Mouse (Mus musculus): ENCODE data around the gene Plekhh3.
"Not testable (repeated sequence)": the region's sequence is repeated elsewhere in the genome, so short reads cannot be mapped to it uniquely, and the experiment has no call there.

The Plekhh3 gene

DNA sequence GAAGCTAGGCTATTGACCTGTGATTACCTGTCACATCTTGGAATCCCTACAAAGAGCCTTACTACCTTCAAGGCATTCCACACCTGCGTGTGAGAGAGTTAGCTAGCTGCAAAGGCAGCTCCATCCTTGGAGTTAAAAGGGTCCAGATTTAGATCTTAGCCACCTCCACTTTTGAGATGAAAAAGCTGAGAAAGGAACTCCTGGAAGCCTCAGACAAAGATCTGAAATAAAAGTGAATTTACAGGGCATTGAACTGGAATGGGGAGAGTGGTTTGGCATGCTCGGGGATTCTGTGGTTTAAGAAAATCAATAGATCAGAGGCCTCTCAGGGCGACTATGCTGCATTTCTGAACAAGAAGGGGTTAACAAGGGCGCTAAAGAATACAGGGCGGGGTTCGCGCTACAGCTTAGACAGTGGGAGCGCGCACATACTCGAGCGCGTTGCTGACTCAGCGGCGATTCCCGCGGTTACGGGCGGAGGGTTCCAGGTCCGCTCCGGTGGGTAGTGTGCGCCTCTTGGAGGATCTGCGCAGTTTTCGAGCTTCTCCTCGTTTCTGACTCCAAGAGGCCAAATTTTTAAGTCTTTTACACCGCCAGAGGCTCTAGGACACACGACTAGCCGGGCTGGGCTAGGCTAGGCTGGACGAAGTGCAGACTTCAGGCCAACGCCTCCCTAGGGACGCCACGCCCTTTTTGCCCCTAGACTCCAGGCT lies 726 bp upstream of the Plekhh3 start:
- peak; percentile 73 to 81 for DNase-seq (ENCODE audit: low spot score in 2 of 2)

DNA sequence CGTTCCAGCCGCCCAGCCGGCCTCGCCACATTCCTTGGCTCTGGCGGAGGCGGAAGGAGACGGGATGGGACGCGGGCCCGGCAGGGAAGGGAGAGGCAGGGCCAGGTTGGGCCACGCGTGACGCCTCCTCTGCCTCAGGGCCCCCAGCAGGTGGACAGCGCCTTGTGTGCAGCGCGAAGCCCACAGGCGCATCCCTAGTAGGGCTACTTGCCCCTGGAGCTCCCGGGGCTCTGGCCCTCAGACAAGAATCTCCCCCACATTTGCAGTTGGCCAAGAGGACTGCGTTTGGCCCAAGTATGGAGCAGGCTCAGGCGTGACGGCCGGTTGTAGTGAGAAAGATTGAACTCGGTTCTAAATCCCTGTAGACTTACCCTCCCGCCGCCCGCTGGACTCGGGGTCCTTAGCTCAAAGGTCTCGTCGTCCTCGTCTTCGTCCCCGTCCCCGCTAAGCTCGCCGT lies 769 bp downstream of the Plekhh3 start, which contains the start of gene Cntnap1:
Gene Cntnap1 (plus strand): TSS at position 170 of the 457 bp plus-strand sequence.
- peak; percentile 71 to 72 for DNase-seq (ENCODE audit: low spot score in 2 of 2)

DNA sequence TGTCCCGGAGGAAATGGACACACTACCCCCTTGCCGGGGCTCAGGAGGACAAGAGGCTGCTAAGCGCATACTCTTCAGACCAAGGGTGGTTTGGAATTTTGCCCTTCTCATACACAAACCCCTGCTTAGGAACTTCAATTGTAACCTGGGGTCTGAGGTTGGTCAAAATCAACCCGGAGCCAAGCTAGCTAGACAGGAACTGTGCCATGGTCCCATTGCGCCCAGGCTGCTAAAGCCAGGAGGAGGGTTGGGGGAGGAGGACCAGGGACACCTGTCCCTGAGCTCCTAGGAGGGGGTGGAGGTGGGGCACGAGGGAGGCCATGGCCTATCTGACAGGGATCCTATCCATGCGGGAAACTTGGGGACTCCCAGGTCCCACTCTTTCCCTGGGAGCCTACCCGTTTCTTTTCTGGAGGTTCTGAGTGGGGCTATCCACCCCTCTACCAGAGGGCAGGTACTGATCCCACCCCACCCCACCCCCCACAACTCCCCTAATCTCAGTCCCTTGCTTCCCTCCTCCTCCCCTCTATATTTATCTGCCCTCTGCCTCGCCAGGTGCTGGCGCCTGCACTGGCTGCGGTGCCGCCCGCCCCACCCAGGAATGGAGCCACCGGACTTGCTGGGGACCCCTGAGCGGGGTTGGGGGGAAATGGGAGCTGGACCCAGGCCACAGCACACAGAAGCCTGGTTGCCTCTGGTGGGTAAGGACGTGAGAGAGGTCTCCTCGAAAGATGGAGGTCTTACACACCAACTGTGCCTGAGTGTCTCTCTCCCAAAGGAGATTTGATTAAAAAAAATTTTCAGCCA lies 1.6 kb downstream of the Plekhh3 start:
- no peak for DNase-seq (ENCODE audit: low spot score in 2 of 2)

DNA sequence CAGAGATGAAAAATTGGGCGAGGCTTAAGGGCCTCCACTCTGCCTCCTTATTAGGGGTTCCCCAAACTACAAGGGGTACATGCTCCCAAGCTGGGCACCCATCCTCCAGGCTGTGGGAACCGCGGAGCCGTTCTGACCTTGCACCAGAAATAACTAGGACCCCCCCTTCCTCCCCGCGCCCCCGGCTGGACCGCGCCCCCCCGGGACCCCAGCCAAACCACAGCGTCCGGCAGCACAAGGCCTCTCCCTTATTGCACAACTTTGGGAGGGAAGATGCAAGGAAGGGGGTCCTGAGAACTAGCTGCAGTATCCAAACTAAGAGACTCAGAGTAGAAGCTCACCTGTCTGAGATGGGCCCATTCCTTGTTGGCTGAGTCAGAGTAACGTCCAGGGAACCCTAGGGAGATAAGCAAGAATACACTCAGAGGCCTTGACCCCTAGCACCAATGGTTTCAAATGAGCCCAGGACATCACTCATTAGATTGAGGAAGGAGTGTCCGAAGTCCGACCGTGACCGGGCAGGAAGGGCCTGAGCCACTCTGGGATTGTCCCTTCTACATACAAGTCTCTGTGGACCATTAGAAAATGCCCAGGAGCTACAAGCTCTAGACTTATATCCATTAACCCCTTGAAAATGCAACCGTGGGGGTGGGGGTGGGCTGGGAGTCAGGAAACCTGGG lies 2.7 kb downstream of the Plekhh3 start:
- peak; percentile 73 to 74 for DNase-seq (ENCODE audit: low spot score in 2 of 2)

DNA sequence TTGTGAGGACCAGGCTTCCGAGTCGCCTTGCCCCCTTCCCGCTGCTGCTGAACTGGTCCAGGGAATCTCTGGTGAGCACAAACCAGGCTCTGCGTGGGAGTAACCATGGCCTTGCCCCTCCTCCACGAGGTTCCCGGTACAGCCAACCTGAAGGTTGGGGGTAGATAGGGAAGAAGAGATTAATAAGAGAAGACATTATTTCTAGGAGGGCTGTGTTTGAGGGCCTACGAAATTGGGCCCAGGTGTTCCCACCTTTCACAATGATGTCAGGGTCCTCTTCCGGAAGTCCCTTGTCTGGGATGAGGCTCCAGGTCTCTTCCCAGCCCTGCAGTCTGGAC lies 3.2 kb downstream of the Plekhh3 start:
- no peak for DNase-seq (ENCODE audit: low spot score in 2 of 2)

DNA sequence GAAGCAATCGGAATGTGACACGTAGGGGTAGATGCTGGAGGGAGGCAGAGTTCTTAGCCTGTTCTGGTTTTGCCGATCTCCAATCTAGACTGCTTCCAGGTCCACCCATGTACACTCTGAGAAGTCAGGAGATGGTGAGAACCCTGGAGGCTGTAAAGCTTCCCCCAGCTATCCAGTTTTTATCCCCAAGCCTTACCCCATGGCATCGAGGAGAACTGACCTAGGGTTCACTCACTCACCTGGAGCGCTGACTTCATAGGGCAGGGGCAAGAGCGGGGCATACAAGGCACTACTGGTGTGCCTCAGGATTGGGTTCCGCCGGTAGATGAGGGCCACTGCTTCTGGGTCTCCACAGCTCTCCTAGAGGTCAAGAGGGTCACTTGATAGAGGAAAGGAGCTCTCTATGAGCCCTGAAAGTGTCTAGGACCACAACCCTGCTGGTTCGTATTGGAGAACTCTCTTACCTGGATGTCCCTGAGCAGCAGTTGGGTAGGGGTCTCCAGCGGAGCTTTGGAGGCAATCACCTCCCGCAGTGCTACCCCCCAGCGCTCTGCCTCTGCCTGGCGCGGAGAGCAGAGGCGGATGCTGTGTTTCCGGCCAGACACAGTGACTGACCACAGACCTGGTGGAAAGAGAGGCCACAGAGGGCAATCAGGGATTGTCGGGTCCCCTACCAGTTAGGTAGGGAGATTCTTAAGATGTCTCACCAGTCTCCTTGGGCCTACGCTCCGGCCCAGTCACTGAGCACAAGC lies 3.8 kb downstream of the Plekhh3 start:
- no peak for DNase-seq (ENCODE audit: low spot score in 2 of 2)

DNA sequence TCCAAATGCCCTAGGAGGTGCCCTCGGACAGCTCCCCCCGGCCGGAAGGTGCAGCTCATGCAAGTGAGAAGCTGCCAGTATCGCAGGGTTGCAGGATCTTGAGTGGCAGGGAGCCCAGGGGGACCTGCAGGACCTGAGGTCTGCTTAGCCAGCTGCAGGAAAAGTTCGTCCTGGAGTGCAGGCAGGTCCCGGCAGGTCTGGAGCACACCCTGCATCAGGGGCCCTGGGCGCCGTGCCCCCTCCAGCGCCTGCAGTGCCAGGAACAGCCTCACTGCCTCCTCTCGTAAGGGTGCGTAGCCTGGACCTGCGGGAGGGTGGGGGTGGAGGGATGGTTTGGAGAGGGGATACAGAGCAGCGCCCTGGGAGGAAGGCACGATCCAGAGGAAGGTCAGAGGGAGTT lies 4.8 kb downstream of the Plekhh3 start:
- no peak for DNase-seq (ENCODE audit: low spot score in 2 of 2)

DNA sequence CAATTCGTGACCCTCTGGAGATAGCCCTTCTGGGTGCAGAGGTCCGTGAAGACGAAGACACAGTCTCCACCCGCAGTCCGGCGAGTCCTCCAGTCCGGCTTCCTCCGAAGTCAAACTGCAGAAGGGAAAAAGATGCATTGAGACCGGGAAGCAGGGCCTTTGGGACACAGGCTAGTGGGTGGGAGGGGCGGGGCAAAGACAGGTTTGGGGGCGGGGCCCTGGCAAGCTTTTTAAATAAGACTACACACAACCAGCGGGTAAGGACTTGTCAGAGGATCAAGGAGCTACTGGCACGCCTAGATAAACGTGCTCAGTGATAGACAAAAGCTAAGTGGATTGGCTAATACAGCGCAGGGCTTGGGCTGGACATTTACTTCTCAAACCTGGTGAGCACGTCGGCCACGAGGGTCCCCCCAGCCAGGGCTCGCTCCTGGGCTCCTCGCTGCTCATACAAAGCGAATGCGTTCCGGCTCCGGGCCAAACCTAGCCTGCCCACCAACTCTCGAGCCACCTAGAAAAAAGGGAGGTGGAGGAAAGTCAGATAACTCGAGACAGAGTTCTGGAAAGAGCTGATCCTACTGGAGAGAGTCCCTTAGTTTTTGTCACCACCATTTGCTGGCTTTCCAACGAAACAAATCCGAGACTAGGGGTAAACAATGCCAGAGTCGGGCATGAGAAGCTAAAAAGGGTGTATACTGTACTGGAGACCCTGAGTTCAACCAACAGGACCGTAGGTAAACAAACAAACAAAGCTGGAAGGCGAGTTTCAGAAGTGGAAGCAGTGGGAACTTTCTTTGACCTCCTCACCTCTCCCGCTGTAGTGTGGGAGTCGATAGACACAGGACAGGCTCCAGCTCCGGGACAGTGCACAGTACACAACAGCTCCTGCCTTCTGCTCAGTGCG lies 6.2 kb downstream of the Plekhh3 start:
- no peak for DNase-seq (ENCODE audit: low spot score in 2 of 2)

DNA sequence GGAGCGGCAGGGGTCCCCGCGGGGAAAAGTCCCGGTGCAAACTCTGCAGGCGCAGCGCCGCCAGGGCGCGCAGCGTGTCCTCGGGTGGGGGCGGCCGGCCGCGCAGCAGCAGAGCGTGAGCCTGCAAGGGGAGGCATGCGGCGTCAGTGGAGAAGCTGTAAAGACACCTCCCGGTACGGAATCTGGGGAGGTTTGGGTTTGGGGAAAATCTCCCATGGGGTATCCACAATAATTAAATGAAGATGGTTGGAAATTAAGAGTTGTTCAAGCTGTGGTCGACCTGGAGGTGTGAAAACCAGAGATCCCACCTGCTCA lies 6.8 kb downstream of the Plekhh3 start:
- no peak for DNase-seq (ENCODE audit: low spot score in 2 of 2)

DNA sequence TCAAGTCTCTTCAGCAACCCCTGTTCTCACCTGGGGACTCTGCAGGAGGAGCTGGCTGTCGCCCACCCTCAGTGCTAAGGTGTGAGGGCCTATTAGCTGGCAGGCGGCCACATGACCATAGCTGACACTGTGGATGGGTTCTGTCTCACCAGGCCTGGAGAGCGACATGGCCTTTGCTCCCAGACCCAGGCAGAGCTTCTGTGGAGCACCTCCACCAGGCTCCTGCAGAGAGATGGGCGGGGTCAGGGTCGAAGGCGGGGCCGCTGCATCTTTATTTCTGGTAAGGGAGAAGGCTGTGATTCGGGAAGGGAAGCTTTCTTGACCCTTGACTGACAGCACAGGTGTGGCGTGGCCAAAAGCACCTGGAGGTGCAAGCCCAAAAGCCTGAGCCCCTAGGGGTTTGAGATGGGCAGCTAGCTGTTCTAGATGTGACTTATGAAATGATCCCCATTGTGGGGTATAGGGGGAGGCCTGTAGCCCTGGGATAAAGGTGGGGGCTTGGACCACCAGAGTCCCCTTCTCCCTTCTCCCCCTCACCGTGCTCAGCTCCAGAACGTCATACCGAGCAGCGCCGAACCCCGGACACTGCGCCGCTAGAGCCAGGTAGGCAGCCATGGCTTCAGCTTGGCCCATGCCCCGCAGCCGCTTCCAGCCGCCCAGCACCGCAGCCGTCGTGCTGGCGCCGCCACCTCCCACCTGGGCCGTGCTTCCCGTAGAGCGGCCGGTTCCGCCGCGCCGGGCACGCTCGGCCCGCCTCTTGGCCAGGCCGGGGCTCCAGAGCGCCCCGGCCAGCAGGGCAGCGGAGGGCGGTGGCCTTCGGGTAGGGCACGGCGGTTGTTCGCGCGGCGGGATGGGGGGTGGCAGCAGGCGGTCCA lies 7.4 kb downstream of the Plekhh3 start:
- DNase-seq (ENCODE audit: low spot score in 2 of 2), result no peak

DNA sequence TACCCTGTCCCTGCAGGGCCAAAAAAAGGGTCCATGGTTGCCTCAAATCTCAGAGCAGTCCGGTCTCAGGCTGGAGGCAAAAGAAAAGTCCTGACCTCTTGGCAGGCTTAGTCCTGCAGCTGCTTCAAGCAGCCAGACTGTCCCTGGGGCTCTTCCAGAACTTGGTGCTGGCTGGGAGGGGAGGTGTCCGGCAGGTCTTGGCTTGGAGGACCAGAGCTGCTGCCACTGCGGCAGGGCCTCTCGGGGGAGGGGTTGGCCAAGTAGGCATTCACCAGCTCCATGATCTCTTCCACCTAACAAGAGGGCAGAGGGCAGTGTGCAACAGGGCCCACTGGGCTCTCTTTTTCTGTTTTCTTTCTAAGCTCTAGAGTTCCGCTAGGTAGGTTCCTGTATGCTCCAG lies 8.4 kb downstream of the Plekhh3 start:
- DNase-seq (ENCODE audit: low spot score in 2 of 2), result peak; percentile 87

DNA sequence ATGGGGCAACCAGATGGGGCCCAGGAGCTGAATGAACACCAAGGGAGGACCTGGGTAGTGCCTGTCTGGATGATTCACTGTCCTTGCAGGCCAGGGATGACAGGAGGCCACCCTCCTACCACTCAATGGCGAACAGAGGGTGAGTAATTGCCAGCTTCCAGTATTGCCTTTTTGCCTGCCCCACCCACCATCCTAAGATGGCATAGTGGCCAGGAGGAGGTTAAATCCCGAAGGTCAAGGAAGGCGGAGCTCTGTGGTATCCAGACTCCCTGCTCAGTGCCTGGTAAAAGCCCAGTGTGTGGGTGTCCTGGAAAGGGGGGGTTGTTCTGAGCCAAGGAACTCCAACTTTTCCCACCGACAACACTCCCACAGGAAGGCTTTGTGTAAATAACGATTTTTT lies 8.8 kb downstream of the Plekhh3 start:
- peak in 1 of 2 experiments; percentile 39 for DNase-seq (ENCODE audit: low spot score in 2 of 2)

DNA sequence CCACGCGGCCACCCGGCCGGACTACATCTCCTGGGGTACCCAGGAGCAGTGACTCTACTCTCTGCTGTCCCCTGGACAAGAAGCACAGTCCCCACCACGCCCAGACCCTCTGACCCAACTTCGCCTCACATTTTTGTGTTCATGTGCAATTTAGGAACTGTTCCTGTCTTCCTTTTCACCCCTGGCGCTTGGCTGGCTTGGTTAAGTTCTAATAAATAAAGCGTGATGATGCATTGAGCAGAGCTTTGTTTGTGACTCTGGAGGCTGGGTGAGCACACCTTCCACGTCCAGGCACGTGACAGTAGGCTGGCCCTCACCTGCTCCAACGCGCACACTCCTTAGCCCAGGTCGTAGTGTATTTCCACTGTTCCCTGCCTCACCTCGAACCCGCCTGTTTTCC lies 9.6 kb downstream of the Plekhh3 start:
- no peak for DNase-seq (ENCODE audit: low spot score in 2 of 2)

DNA sequence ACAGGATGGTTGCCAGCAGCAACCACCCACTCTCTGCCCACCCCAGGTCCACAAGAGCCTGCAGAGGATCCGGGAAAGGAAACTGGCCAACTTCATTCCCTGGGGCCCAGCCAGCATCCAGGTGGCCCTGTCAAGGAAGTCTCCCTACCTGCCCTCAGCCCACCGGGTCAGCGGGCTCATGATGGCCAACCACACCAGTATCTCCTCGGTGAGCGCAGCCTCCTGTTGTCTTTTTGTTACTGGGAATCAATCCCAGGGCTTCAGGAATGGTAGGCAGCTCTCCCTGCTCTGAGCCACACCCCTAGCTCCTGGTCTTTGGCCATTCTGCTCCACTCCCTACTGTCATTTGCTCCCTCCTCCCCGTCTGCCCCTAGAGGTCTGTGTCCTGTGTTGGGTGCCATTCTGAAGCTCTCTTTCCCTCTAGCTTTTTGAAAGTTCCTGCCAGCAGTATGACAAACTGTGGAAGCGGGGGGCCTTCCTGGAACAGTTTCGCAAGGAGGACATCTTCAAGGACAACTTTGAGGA lies 10.1 kb downstream of the Plekhh3 start:
- not testable (repeated sequence) for DNase-seq (ENCODE audit: low spot score in 2 of 2)

DNA sequence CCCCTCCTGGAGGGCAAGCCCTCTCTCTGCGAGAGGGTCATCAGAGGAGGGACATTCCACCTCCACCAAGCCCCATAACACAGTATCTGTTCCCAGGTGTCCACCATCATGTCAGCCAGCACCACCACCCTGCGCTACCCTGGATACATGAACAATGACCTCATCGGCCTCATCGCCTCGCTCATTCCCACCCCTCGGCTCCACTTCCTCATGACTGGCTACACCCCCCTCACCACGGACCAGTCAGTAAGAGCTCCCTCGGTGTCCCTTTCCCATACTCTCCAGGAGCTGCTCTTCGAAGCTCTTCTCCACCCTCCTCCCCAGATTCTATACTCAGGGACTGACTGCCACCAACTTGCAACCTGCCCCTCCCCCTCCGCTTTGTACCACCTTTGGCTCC lies 11.0 kb downstream of the Plekhh3 start:
- DNase-seq (ENCODE audit: low spot score in 2 of 2), result not testable (repeated sequence)

DNA sequence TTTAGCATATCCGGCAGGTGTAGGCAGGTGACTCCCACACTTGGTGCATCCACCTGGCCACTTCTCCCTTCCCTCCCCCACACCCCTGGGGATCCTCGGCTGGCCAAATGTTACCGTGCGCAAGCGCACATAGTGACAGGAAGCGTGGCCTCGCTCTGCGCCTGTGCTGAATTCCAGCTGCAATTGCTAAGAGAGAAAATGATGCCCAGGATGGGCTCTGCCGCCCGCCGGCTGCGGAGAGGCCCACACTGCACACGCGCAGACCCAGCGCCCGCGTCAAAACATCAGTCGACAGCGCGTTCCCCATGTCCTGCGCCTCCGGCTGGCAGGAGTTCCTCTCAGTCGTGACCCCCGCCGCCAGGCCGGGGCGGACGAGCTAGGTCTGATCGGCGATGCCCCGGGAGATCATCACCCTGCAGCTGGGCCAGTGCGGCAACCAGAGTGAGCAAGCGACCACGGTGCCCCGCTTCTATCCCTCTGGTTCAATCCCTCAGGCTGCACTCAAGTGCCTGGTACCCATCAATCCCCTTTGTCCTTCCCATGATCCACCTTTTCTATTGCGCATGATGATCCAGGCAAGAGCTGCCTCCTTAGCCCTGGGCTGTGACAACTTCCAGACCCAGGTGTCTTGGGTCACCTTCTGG lies 15.3 kb downstream of the Plekhh3 start, which contains the start of gene Tubg2:
Gene Tubg2 (plus strand): TSS at position 180 of the 644 bp plus-strand sequence.
- peak; percentile 66 to 67 for DNase-seq (ENCODE audit: low spot score in 2 of 2)

DNA sequence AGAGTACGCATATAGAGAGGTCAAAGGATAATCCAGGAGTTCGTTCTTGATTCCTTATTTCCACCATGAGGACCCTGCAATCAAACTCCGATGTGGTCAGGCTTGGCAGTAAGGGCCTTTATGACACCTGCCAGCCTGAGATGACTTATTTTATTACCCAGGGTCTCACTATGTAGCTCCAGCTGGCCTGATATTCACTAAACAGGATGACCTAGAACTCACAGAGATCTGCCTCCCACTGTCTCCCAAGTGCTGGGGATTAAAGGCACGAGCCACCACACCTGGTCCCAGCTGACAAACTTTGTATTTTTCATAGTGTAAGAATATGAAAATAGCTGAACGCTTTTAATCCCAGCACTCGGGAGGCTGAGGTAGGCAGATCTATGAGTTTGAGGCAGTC lies 16.0 kb downstream of the Plekhh3 start:
- DNase-seq (ENCODE audit: low spot score in 2 of 2), result no peak

DNA sequence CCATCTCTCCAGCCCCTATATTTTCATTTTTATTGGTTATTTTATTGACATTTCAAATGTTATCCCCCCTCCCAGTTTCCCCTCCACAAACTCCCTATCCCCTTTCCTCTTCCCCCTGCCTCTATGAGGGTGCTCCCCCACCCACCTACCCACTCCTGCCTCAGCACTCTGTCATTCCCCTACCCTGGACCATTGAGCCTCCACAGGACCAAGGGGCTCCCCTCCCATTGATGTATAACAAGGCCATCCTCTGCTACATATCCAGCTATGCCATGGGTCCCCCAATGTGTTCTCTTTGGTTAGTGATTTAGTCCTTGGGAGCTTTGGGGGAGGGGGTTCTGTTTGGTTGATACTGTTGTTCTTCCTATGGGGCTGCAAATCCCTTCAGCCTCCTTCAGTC lies 16.5 kb downstream of the Plekhh3 start:
- DNase-seq (ENCODE audit: low spot score in 2 of 2), result no peak

DNA sequence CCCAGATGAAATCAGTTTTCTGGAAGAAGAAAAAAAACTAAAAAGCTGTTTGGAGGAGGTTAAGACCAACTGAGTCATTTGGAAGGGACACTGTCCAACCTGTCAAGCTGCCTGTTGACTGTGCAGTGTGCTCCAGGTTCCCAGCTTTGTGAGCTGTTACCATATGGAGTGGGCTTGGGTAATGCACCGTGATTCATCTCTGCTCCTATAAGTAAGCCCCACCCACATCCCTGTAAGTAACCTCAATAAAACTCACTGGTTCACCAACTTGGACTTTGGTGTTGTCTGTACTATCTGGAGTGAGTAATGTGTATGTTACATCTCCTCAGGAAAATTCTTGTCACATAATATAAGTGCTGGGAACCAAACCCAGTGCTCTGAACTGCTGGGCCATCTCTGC lies 18.3 kb downstream of the Plekhh3 start:
- no peak for DNase-seq (ENCODE audit: low spot score in 2 of 2)
